Mouse (Mus musculus): ENCODE results near the gene Gdf11. TPM values are rescaled to one million over a fixed set of nuclear protein-coding genes. Genes with fewer than 3 reads are reported as not detected.
A peak's percentile ranks its signal among the peaks of the same experiment; 100 is the strongest.

Gdf11 gene
- polyA plus RNA-seq, 1 experiment: 14.8 TPM

DNA sequence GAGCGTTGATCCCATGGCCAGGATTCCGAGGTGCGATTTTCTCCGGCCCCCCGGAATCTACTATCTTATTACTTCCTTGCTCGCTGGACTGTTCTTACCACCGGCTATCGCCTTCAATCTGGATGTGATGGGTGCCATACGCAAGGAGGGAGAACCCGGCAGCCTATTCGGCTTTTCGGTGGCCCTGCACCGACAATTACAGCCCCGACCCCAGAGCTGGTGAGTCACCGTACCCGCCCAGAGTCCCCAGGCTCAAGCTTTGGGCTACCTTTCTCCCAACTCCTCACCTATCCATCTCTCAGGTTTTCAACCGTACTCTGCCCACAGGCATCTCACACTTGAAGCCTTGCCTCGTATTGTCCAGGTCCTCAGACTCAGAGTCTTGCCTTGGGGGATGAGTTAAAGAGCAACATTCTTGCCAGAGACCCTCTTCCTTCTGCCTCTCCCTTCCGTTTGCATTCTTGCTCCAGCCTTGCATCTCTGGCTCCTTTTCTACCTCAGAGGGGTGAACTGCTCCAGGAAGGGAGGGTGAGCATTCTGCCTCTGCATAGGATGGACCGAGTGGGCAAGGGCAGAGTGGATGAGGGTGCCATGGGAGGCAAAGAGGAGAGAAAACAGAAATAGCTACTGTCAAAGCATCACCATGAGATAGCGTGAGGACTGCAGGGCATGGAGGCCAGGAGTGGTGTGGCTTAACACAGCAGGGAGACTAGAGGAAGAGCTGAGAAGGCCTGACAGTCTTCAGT lies 42.6 kb upstream of the Gdf11 start:
- peaks cover 20% of the 10 kb centered on the region for H3K4me1 ChIP-seq (ENCODE audit: control insufficient read depth, insufficient read depth, low read length)
- H3K4me3 ChIP-seq (replicated peaks; ENCODE audit: insufficient read depth, low read depth, low read length): peak overlapping the region; percentile 78
- H3K27ac ChIP-seq (ENCODE audit: insufficient read depth, low read length): peak overlapping the region; percentile 87
- TF ChIP-seq POLR2A (IDR thresholded peaks at IDR 0.05; ENCODE audit: borderline replicate concordance, insufficient read depth, low read length) (peak; percentile 7; the same call in 1 of the 2 replicates), CTCF (IDR thresholded peaks at IDR 0.05; ENCODE audit: borderline replicate concordance, insufficient read depth, low read depth, low read length) (no peak)
- H3K27me3 ChIP-seq (ENCODE audit: control insufficient read depth, insufficient read depth, low read length): no peaks in the 10 kb centered on the region
- DNase-seq: peak; percentile 52 to 65
- 3% methylated on average over 21 of the region's 21 CpGs for WGBS

DNA sequence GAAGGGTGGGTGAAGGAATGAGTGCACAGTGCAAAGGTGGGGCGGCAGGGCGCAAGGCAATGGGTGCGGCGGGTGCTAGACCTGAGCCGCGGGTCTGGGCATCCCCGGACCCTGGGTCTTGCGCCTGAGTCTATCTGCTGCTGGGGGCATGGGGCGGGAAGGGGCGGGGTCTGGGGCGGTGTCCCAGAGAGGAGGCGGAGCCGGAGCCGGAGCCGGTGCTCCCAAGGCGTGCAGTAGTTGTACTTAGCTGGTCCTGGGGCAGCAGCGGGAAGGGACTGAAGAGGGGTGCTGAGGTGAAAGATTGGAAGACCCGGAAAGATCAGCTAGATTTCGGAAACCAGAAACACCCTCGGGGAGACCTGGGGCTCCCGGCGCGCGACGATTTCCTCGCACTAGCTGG lies 42.1 kb upstream of the Gdf11 start, which contains the start of gene Itga7:
Itga7 (plus strand) TSS at position 245 of the 400 bp plus-strand sequence.
- Histone ChIP-seq H3K4me3 (replicated peaks; ENCODE audit: insufficient read depth, low read depth, low read length) (peak within 1 kb of the TSS; percentile 78), H3K27ac (ENCODE audit: insufficient read depth, low read length) (peak within 1 kb of the TSS; percentile 87), H3K4me1 (ENCODE audit: control insufficient read depth, insufficient read depth, low read length) (peaks cover 16% of the 10 kb centered on the region), H3K27me3 (ENCODE audit: control insufficient read depth, insufficient read depth, low read length) (no peaks in the 10 kb centered on the region)
- TF ChIP-seq CTCF (IDR thresholded peaks at IDR 0.05; ENCODE audit: borderline replicate concordance, insufficient read depth, low read depth, low read length) (no peak), POLR2A (IDR thresholded peaks at IDR 0.05; ENCODE audit: borderline replicate concordance, insufficient read depth, low read length) (peak; percentile 38; the same call in 1 of the 2 replicates)
- DNase-seq: peak; percentile 68 to 70
- 0% methylated on average over 26 of the region's 26 CpGs for WGBS

DNA sequence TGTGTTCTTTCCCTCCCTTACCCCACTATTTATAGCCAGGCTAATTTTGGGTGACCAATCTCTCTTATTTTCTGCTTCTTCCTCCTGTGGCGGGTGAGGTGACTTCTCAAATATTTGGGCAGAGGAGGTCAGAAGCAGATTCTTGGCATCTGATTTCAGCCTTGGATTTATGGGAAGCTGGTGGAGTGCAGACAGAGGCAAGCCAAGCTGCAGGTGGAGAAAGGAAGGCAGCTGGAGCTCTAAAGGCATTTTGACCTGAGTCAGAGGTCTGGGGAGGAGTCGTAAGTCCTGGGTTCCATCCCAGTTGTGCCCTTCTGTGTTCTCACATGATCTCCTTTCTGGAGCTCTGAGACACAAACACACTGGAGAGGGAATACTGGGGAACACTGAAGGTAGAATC lies 39.9 kb upstream of the Gdf11 start:
- 74% methylated on average over 2 of the region's 2 CpGs for WGBS
- TF ChIP-seq CTCF (IDR thresholded peaks at IDR 0.05; ENCODE audit: borderline replicate concordance, insufficient read depth, low read depth, low read length): no peak
- TF ChIP-seq POLR2A (IDR thresholded peaks at IDR 0.05; ENCODE audit: borderline replicate concordance, insufficient read depth, low read length): no peak

DNA sequence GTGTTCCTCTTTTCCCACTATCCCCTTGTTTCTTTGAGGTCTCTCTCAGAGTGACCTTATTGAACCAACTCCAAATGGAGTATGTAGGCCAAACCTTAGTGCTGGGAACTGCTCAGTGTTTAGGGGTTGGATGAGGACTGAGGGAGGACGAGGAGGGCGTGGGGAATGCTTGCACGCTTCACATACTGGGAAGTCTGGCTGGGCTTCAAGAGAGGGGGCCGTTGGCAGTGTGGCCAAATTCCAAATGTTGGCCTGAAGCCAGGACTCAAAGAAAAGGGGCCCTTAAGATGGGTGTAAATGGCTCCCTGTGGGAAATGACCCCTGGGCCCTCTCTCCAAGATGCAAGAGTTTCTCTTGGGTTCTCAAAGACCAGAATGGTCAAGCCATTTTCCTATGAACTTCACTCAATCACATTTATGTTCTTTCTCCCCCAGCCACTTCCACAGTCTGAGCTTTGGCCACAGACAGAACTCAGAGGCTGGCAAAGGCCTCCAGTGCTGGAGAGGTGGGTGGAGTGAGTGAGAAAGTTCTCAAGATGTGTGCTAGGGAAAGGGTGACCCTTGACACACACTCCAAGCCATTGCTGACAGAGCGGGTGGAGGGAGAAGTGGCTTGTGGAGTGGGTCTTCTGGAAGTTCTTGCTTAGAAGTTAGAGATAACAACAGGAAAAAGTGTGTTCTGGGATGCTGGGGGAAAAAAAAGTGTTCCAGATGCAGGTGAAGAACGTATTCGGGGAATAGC lies 38.3 kb upstream of the Gdf11 start:
- Histone ChIP-seq H3K27ac (ENCODE audit: insufficient read depth, low read length) (no peak overlapping the region), H3K4me3 (replicated peaks; ENCODE audit: insufficient read depth, low read depth, low read length) (no peak overlapping the region), H3K27me3 (ENCODE audit: control insufficient read depth, insufficient read depth, low read length) (no peaks in the 10 kb centered on the region), H3K4me1 (ENCODE audit: control insufficient read depth, insufficient read depth, low read length) (no peaks in the 10 kb centered on the region)
- no peak for TF ChIP-seq CTCF (IDR thresholded peaks at IDR 0.05; ENCODE audit: borderline replicate concordance, insufficient read depth, low read depth, low read length)
- TF ChIP-seq POLR2A (IDR thresholded peaks at IDR 0.05; ENCODE audit: borderline replicate concordance, insufficient read depth, low read length): no peak
- 60% methylated on average over 7 of the region's 7 CpGs for WGBS
- no peak for DNase-seq

More for the DNA sequence above, 39.9 kb upstream of the Gdf11 start:
- no peaks in the 10 kb centered on the region for H3K27me3 ChIP-seq (ENCODE audit: control insufficient read depth, insufficient read depth, low read length)
- no peak overlapping the region for H3K4me3 ChIP-seq (replicated peaks; ENCODE audit: insufficient read depth, low read depth, low read length)
- H3K4me1 ChIP-seq (ENCODE audit: control insufficient read depth, insufficient read depth, low read length): peaks cover 3% of the 10 kb centered on the region
- no peak overlapping the region for H3K27ac ChIP-seq (ENCODE audit: insufficient read depth, low read length)
- DNase-seq: no peak

DNA sequence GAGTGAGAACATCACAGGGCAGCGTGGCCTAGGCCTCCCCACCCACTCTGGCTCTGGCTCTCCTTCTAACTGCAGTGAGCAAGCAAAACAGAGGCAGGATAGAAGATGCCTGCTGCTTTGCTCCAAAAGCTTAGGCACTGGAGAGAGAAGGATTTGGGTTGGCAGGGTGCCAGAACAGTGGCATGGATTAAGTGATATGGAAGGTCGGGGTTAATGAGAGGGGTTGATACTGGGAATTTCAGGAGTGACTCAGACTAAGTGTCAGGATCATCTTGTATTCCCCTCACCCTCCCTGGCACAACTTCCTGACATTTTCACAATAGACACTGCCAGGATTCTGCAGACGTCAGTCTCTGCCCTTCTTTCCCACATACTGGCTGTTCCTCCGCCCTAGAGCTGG lies 36.8 kb upstream of the Gdf11 start:
- H3K4me1 ChIP-seq (ENCODE audit: control insufficient read depth, insufficient read depth, low read length): peaks cover 3% of the 10 kb centered on the region; the same call in 1 of the 2 replicates
- no peak overlapping the region for H3K4me3 ChIP-seq (replicated peaks; ENCODE audit: insufficient read depth, low read depth, low read length)
- TF ChIP-seq CTCF (IDR thresholded peaks at IDR 0.05; ENCODE audit: borderline replicate concordance, insufficient read depth, low read depth, low read length) (no peak), POLR2A (IDR thresholded peaks at IDR 0.05; ENCODE audit: borderline replicate concordance, insufficient read depth, low read length) (no peak)
- H3K27me3 ChIP-seq (ENCODE audit: control insufficient read depth, insufficient read depth, low read length): no peaks in the 10 kb centered on the region
- no peak overlapping the region for H3K27ac ChIP-seq (ENCODE audit: insufficient read depth, low read length)
- DNase-seq: no peak
- WGBS: 42% methylated on average over 4 of the region's 4 CpGs

DNA sequence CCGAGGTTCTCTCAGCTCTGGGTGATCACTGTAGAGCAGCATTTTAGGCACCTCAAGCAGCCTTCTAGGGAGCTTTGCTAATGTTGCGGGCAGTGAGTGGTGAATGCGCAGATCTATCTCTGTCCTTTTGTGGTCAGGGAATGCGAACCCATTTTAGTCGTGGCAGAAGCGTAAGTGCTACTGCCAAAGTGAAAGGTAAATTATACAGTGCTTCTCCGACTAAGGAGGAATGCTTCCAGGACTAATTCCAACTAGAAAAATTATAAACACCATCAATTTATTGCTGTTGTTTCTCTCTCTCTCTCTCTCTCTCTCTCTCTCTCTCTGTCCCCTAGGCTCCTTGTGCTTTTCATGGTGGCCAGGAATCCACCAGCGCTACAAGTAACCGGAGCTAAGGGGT lies 32.4 kb upstream of the Gdf11 start, which contains the start of gene Bloc1s1:
Bloc1s1 (minus strand) TSS at position 101 of the 400 bp plus-strand sequence.
- TF ChIP-seq CTCF (IDR thresholded peaks at IDR 0.05; ENCODE audit: borderline replicate concordance, insufficient read depth, low read depth, low read length) (no peak), POLR2A (IDR thresholded peaks at IDR 0.05; ENCODE audit: borderline replicate concordance, insufficient read depth, low read length) (no peak)
- H3K4me1 ChIP-seq (ENCODE audit: control insufficient read depth, insufficient read depth, low read length): peaks cover 34% of the 10 kb centered on the region
- peak within 1 kb of the TSS; percentile 93 for H3K27ac ChIP-seq (ENCODE audit: insufficient read depth, low read length)
- H3K27me3 ChIP-seq (ENCODE audit: control insufficient read depth, insufficient read depth, low read length): no peaks in the 10 kb centered on the region
- DNase-seq: no peak
- H3K4me3 ChIP-seq (replicated peaks; ENCODE audit: insufficient read depth, low read depth, low read length): peak within 1 kb of the TSS; percentile 69
- WGBS: 31% methylated on average over 9 of the region's 9 CpGs

DNA sequence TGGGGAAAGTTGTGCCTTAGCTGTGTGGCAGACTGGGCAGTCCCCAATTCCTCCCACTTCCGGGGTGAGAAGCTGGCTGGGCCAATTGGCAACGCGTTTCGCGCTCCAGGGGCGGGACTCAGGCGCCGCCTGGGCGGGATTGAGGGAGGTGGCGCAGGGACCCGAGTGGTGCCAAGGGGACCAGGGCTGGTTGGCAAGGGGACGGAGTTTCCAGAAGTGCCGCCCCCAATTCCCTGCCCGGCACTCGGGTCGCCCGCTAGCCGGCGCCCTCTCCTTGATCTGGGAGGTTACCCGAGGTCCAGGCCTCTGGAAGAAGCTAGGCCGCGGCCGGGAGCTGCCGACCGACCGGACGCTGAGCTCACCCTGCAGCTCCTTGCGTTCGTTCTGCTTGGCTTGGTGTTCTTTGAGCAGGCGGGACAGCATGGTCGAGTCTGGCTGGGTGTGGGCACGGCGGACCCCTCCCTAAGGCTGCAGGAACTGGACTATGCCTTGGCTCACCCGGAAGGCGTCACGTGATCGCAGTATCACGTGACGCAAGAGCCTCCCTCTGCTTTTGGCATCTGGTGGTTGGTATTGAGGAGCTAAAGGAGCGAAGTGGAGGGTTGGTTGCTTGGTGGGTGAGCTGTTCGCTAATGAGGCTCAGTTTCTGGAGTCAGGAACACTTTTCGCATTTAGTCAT lies 31.6 kb upstream of the Gdf11 start:
- DNase-seq: peak; percentile 96
- TF ChIP-seq CTCF (IDR thresholded peaks at IDR 0.05; ENCODE audit: borderline replicate concordance, insufficient read depth, low read depth, low read length) (no peak), POLR2A (IDR thresholded peaks at IDR 0.05; ENCODE audit: borderline replicate concordance, insufficient read depth, low read length) (peak; percentile 88)
- no peaks in the 10 kb centered on the region for H3K27me3 ChIP-seq (ENCODE audit: control insufficient read depth, insufficient read depth, low read length)
- peaks cover 38% of the 10 kb centered on the region for H3K4me1 ChIP-seq (ENCODE audit: control insufficient read depth, insufficient read depth, low read length)
- WGBS: under 1% methylated on average over 42 of the region's 42 CpGs
- H3K4me3 ChIP-seq (replicated peaks; ENCODE audit: insufficient read depth, low read depth, low read length): peak overlapping the region; percentile 69
- H3K27ac ChIP-seq (ENCODE audit: insufficient read depth, low read length): peak overlapping the region; percentile 93

All from cerebellum, adult 2 months (tissue).